Mouse (Mus musculus) frontal cortex, postnatal 10 days (tissue): ENCODE measurements at regions not wholly inside any gene's neighbourhood (a gene's known extent, or its start where the extent isn't known, plus 50 kb on each side); places are given as distances from the start of the nearest gene placed in this dataset.

Experiments used
- DNase-seq, 2 experiments: peaks; one replicate each; pipeline ENCODE4 v3.0.0; 2022; ENCODE audit warnings: low spot score in 2 of 2, mixed read lengths in 1 of 2

DNA sequence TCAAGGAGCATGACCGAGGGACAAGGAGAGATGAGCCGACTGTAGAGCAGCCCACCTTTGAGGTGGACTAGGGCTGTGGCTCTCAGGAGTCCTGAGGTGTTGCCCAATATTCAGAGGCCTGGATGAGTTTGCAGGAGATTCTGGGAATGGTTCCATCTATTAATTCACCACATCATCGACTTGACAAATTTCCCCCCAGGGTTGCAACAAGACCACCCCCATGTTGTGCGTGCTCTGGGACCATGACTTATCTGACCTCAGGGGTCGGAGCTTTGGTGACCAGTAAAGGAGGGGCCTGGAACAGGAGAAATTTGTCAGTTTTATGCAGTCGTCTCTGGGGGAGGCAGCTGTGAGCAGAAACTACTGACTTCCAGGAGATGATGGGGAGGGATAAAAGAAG is 63.5 kb upstream of the 1600014C23Rik start:
- no peak for DNase-seq

DNA sequence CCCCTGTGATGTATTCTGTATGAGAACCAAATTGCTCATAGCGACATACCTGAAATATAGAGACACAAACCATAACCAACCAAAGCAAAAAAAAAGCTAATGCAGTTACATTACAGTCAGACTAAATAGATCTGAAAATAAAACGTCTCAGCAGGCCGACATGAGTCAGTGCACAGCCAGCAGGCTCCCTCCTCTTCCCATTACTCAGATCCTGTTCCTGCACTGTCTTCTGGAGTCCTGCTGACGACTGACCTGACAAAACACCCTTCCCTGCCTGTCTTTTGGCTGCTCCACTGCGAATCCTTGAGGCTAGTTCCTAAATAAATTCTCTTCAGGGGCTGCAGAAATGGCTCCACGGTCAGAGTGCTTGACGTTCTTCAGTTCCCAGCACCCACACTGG is 61.3 kb upstream of the 1600014C23Rik start:
- no peak for DNase-seq

DNA sequence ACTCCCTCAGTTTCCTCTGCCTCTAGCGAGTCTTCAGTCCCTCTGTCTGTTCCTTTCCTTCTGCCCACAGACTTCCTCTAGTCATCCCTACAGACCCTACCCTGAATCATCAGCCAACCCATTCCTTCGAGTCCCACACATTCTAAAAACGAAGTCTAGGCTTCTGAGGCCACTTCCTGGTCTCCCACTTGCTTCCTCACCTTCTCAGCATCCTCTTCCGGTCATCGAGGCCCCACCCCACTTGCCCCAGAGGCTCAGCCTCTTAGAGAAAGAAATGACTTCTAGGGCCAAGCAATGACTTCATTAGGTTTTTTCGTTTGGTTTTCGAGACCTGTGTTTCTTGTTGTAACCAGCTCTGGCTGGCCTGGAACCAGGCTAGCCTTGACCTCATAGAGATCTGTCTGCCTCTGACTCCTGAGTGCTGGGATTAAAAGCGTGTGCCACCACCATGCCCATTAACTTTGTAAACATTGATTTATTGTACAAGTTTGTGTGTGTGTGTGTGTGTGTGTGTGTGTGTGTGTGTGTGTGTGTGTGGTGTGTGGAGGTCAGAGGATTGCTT is 57.4 kb upstream of the 1600014C23Rik start:
- no peak for DNase-seq

DNA sequence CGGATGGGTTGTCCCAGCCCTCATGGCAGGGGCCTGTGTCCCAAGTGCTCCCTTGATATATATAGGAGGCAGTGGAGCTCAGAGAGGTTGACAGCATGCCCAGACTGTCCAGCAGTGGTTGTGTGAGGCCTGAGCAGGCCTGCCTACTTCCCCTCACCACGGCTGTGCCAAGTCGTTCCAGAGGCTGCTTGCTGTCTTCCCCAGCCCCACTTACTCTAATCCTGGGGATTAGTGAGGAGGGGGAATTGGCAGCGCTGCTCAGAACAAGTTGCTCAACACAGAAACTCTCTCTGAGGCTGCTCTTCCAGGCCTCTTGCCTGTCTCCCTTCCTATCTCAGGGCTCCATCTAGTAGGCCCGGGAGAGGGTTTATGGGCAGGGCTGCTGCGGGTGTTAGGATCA is 56.1 kb upstream of the 1600014C23Rik start:
- DNase-seq: no peak

DNA sequence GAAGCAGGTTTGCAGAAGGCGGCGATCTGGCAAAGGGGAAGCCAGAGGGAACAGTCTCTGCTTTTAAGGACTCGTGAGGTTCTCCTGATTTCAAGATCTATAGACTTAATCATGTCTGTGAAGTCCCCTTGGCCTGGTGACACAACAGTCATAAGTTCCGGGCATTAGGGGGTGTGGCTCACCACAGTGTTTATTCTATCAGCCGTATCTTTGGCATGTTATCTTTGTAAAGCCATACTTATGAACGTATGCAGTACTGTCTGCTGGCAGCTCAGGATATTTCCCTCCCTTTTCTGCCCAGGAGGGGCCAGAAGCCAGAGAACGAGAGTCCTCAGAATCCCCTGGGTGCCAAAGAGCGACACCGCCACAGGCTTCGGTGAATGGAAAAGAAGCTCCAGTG is 51.3 kb upstream of the 1600014C23Rik start:
- no peak for DNase-seq

DNA sequence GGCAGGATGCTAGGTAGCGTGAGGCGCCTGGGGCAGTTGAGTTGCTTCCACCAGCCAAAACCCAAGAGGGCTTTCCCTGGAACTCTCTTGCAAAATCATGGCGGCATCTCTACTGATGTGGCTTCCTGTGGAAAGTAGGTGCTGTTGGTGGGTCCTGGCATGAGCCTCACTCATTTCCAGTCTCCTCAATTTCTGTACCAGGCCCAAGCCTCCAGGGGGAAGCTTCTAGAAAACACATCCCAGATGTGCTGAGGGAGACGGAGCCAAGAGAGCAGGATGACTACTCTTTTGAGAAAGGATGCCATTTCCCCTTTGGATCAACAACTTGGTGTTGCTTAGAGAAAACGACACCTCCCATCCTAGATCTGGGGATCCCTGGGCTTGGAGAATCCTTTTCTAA is 50.9 kb upstream of the 1600014C23Rik start:
- no peak for DNase-seq
